Mouse (Mus musculus): Measurements from ENCODE around the gene Adipoq.

- TF ChIP-seq POLR2A (IDR thresholded peaks at IDR 0.05; ENCODE audit: insufficient read depth, low read depth, low read length) (no peak), CTCF (IDR thresholded peaks at IDR 0.05) (no peak), EP300 (IDR thresholded peaks at IDR 0.05; ENCODE audit: insufficient read depth, low read depth, low read length) (no peak)
Observed at GRCm38 (mm10) chr16:23100099-23100575, 46.2 kb upstream of the Adipoq start.

Data from heart, adult 2 months (tissue).